ENCODE assay signal across 8 mouse cellular contexts in genomic region chr4:99119051-99119450, GRCm38 (mm10). TPM values are rescaled to one million over a fixed set of nuclear protein-coding genes. Genes with fewer than 3 reads are reported as not detected.
DNase-seq lines count a peak whose midpoint lies in the region; ATAC-seq and TF ChIP-seq lines count a peak whose summit lies in the region.

No protein-coding gene starts in this region.

- DNase-seq in layer of hippocampus, adult 2 months (ENCODE audit: low spot score in 2 of 2) = no peak
- no peak for DNase-seq in layer of hippocampus, adult 11-12 months (ENCODE audit: low spot score)
- DNase-seq in limb, embryonic 10.5 days (ENCODE audit: low spot score) = no peak
- no peak for DNase-seq in ovary, postnatal 14 days (ENCODE audit: low spot score)
- no peak for DNase-seq in cerebellum, adult 11 months
- no peak for DNase-seq in layer of hippocampus, adult 9-10 months (ENCODE audit: low spot score)

- H3K4me2 ChIP-seq in neural tube, embryonic 14.5 days (ENCODE audit: low read depth, low read length) = peak overlapping the region; percentile 79

- H3K4me1 ChIP-seq in embryonic fibroblast, embryonic 13.5 days (ENCODE audit: control insufficient read depth, insufficient read depth, low read length) = peaks cover 13% of the 10 kb centered on the region
- H3K4me1 ChIP-seq in limb, embryonic 10.5 days = peaks cover 55% of the 10 kb centered on the region
- H3K4me1 ChIP-seq in neural tube, embryonic 14.5 days (ENCODE audit: control insufficient read depth, insufficient read depth, low read length) = peaks cover 31% of the 10 kb centered on the region

- H3K4me3 ChIP-seq in layer of hippocampus, adult 2 months = peak overlapping the region; percentile 78; the same call in 1 of the 2 replicates
- peak overlapping the region; percentile 19; the same call in 1 of the 2 replicates for H3K4me3 ChIP-seq in embryonic fibroblast, embryonic 13.5 days (ENCODE audit: insufficient read depth, low read length)
- peak overlapping the region; percentile 100 for H3K4me3 ChIP-seq in limb, embryonic 10.5 days
- peak overlapping the region; percentile 97 for H3K4me3 ChIP-seq in neural tube, embryonic 14.5 days (ENCODE audit: low read depth, low read length)

- no peaks in the 10 kb centered on the region for H3K27me3 ChIP-seq in limb, embryonic 10.5 days (ENCODE audit: low read depth, poor library complexity, severe bottlenecking)
- no peaks in the 10 kb centered on the region for H3K27me3 ChIP-seq in neural tube, embryonic 14.5 days (ENCODE audit: control insufficient read depth, insufficient read depth, low read length)

- no peaks in the 10 kb centered on the region for H3K36me3 ChIP-seq in limb, embryonic 10.5 days
- H3K36me3 ChIP-seq in neural tube, embryonic 14.5 days (ENCODE audit: control insufficient read depth, insufficient read depth, low read length) = no peaks in the 10 kb centered on the region

- H3K27ac ChIP-seq in layer of hippocampus, adult 2 months = no peak overlapping the region
- no peak overlapping the region for H3K27ac ChIP-seq in embryonic fibroblast, embryonic 13.5 days (ENCODE audit: insufficient read depth, low read length)
- no peak overlapping the region for H3K27ac ChIP-seq in limb, embryonic 10.5 days
- H3K27ac ChIP-seq in neural tube, embryonic 14.5 days (ENCODE audit: low read depth, low read length) = no peak overlapping the region

- no peak for TF ChIP-seq POLR2A in embryonic fibroblast, embryonic 13.5 days (IDR thresholded peaks at IDR 0.05; ENCODE audit: low read depth, low read length)

- WGBS in limb, embryonic 10.5 days = 59% methylated on average over 5 of the region's 5 CpGs
- WGBS in neural tube, embryonic 14.5 days = 54% methylated on average over 5 of the region's 5 CpGs

- no peak for TF ChIP-seq CTCF in layer of hippocampus, adult 2 months (conservative IDR thresholded peaks at IDR 0.05)
- TF ChIP-seq CTCF in embryonic fibroblast, embryonic 13.5 days (IDR thresholded peaks at IDR 0.05; ENCODE audit: borderline replicate concordance, insufficient read depth, low read length) = no peak

- ATAC-seq in neural tube, embryonic 14.5 days (ENCODE audit: low read depth) = no peak

- H3K9me3 ChIP-seq in limb, embryonic 10.5 days (replicated peaks) = no peaks in the 10 kb centered on the region
- H3K9me3 ChIP-seq in neural tube, embryonic 14.5 days (ENCODE audit: control insufficient read depth, low read length) = no peaks in the 10 kb centered on the region

- peak overlapping the region; percentile 34; the same call in 1 of the 2 replicates for H3K9ac ChIP-seq in neural tube, embryonic 14.5 days (replicated peaks; ENCODE audit: low read depth, low read length)

RNA-seq across cellular contexts. Expression of gene Dock7, which starts 1.7 kb away (rescaled TPM):
- total RNA-seq in layer of hippocampus, adult 2 months (2021) = 10 to 100 TPM; 31.2 to 39.7 TPM
- polyA plus RNA-seq in embryonic fibroblast, embryonic 13.5 days (2011; ENCODE audit: insufficient read length, low read depth, missing spikeins) = 121 and 125 TPM in 2 replicates
- polyA plus RNA-seq in limb, embryonic 10.5 days (2016; fragmentation: Nextera tagmentation; extraction: Ambion mirVana) = 74.8 and 92.5 TPM in 2 replicates
- polyA plus RNA-seq in neural tube, embryonic 14.5 days (2014; fragmentation: Nextera tagmentation; extraction: Ambion mirVana) = 97.1 and 121 TPM in 2 replicates

Comparison
In these comparisons a context has a peak if more than half of its experiments do, and no peak if none do; other contexts are left out.
1. H3K4me3 ChIP-seq: peak in every context shown above with its lines; median percentile 100 in limb, embryonic 10.5 days; 97 in neural tube, embryonic 14.5 days; 78 in layer of hippocampus, adult 2 months; 19 in embryonic fibroblast, embryonic 13.5 days.